Mouse (Mus musculus) stomach, embryonic 14.5 days (tissue): ENCODE results near the gene Brap. TPM values are rescaled to one million over a fixed set of nuclear protein-coding genes. Genes with fewer than 3 reads are reported as not detected.
A peak's percentile ranks its signal among the peaks of the same experiment; 100 is the strongest.

Experiments
- ATAC-seq: fragments of 200-750 bp; cut with Nextera tagmentation; 2 replicates; pipeline ENCODE4 v1.8.0; 2017; ENCODE audit warnings: low read depth, moderate TSS enrichment; ENCODE audit not compliant: insufficient number of reproducible peaks, insufficient read depth, low FRiP score
- H3K27ac ChIP-seq: fragments of 300-500 bp; sonication (generic); 2 replicates; pipeline ENCODE4 v1.5.1; 2014; ENCODE audit warnings: mild to moderate bottlenecking, low read length, moderate library complexity, mixed read lengths
- H3K27me3 ChIP-seq: fragments of 300-500 bp; sonication (generic); 2 replicates; pipeline ENCODE4 v1.6.1; 2014; ENCODE audit warnings: low read length, control low read depth, mixed read lengths; ENCODE audit not compliant: control insufficient read depth, insufficient read depth
- H3K36me3 ChIP-seq: fragments of 300-500 bp; sonication (generic); 2 replicates; pipeline ENCODE4 v1.6.1; 2014; ENCODE audit warnings: mild to moderate bottlenecking, control low read depth, low read length, moderate library complexity, mixed read lengths; ENCODE audit not compliant: control insufficient read depth, insufficient read depth
- H3K4me1 ChIP-seq: fragments of 300-500 bp; sonication (generic); 2 replicates; pipeline ENCODE4 v1.6.1; 2014; ENCODE audit warnings: low read length, control low read depth, mixed read lengths; ENCODE audit not compliant: control insufficient read depth, insufficient read depth
- H3K4me2 ChIP-seq: fragments of 300-500 bp; sonication (generic); replicated peaks from 2 replicates; pipeline ENCODE4 v1.6.1; 2014; ENCODE audit warnings: low read depth, low read length, control low read depth
- H3K4me3 ChIP-seq: fragments of 300-500 bp; sonication (generic); 2 replicates; pipeline ENCODE4 v1.5.1; 2014; ENCODE audit warnings: low read depth, low read length, control low read depth
- H3K9ac ChIP-seq: fragments of 300-500 bp; sonication (generic); replicated peaks from 2 replicates; pipeline ENCODE4 v1.6.1; 2014; ENCODE audit warnings: low read depth, mild to moderate bottlenecking, control low read depth, low read length, moderate library complexity, mixed read lengths
- H3K9me3 ChIP-seq: fragments of 300-500 bp; sonication (generic); 2 replicates; pipeline ENCODE4 v1.6.1; 2016; ENCODE audit warnings: low read depth, low read length, control low read depth; ENCODE audit not compliant: control insufficient read depth
- WGBS: fragments of 180-500 bp; shearing (Covaris S2); extraction: QIAGEN DNeasy Blood & Tissue Kit; methylation state at CpG from one replicate; pipeline ENCODE4 v1.1.7; 2014; 5-methylcytosine and 5-hydroxymethylcytosine counted together
- polyA plus RNA-seq: library from polyadenylated mRNA; unstranded; fragments of >200 nt; fragmentation: Nextera tagmentation; extraction: Ambion mirVana; gene quantifications from 2 replicates; pipeline ENCODE4 v1.2.1, GENCODE M21; 2014

Gene Brap
- polyA plus RNA-seq, 1 experiment from 2014 or later: 30.8 TPM

DNA sequence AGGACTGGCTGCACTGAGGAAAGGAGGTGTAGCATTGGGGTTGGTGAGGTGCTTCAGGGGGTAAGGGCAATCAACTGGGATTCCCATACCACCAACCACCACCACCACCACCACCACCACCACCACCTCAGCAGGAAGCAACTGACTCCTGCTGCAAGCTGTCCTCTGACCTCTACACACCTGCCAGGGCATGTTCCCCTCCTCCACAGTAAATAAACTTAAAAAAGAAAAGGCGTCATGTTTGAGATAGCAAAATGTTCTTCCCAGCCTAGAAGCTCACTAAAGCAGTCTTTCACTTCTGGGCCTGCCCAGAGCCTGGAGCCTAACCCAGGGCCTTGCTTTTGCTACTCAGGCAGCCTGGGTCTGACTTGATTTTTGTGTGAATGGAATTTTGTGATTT, 54.0 kb downstream of the Brap start:
- Histone ChIP-seq H3K27ac (no peak overlapping the region; the same call in 1 of the 2 replicates), H3K36me3 (no peaks in the 10 kb centered on the region), H3K27me3 (no peaks in the 10 kb centered on the region), H3K9ac (no peak overlapping the region), H3K4me2 (peak overlapping the region; percentile 80; the same call in 1 of the 2 replicates), H3K9me3 (no peaks in the 10 kb centered on the region), H3K4me1 (peaks cover 32% of the 10 kb centered on the region), H3K4me3 (no peak overlapping the region)
- 41% methylated on average over 1 of the region's 1 CpGs for WGBS
- no peak for ATAC-seq

DNA sequence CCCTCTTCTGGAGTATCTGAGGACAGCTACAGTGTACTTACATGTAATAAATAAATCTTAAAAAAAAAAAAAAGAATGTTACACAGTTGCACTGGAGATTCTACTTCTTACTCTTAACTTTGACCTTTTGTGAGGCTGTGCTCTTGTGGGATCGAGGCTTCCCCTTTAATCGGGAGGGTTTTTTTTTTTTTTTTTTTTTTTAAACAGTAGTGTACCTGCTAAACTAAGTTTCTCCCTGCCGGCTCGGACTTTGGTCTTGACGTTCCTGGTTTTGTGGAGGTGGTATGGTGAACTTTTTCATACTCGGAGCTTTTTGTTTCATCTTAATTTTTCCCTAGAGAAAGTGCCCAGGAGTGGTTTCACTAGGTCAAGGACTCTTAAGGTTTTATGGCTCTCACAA, 54.6 kb downstream of the Brap start:
- Histone ChIP-seq H3K4me2 (no peak overlapping the region; the same call in 1 of the 2 replicates), H3K36me3 (no peaks in the 10 kb centered on the region), H3K27ac (no peak overlapping the region), H3K9ac (no peak overlapping the region), H3K4me1 (peaks cover 36% of the 10 kb centered on the region), H3K27me3 (no peaks in the 10 kb centered on the region), H3K9me3 (no peaks in the 10 kb centered on the region), H3K4me3 (no peak overlapping the region)
- 73% methylated on average over 6 of the region's 6 CpGs for WGBS
- ATAC-seq: no peak

DNA sequence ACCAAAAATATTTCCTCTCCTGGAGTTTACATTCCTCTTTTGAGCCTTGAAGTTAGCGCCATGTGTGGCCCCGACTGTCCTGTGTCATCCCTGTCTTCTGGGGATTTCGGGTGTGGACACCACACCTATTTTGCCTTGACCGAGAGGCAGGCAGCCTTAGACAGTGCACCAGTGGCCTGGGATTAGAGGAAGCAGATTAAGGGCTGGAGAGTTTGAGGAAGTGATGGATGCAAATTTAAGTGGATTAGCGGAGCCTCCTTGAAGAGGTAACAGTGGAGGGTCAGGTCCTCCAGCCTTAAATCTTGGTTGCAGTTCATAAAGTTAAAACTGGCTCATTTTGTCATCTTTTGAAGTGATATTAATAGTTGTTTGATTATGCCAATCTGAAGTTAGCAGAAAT, 58.1 kb downstream of the Brap start:
- no peak overlapping the region for H3K27ac ChIP-seq
- H3K4me2 ChIP-seq: no peak overlapping the region
- H3K36me3 ChIP-seq: peaks cover 5% of the 10 kb centered on the region; the same call in 1 of the 2 replicates
- H3K27me3 ChIP-seq: no peaks in the 10 kb centered on the region
- peaks cover 31% of the 10 kb centered on the region for H3K4me1 ChIP-seq
- H3K4me3 ChIP-seq: no peak overlapping the region
- WGBS: 69% methylated on average over 5 of the region's 5 CpGs
- ATAC-seq: no peak
- no peaks in the 10 kb centered on the region for H3K9me3 ChIP-seq
- H3K9ac ChIP-seq: no peak overlapping the region

- Histone ChIP-seq H3K9ac (no peak overlapping the region), H3K9me3 (no peaks in the 10 kb centered on the region), H3K27ac (no peak overlapping the region), H3K27me3 (no peaks in the 10 kb centered on the region), H3K4me3 (no peak overlapping the region), H3K4me1 (peaks cover 14% of the 10 kb centered on the region), H3K4me2 (no peak overlapping the region), H3K36me3 (peaks cover 5% of the 10 kb centered on the region; the same call in 1 of the 2 replicates)
- no peak for ATAC-seq
- 94% methylated on average over 5 of the region's 5 CpGs for WGBS
These were observed 60.7 kb downstream of the Brap start for GRCm38 (mm10) chr5:121720888-121721585.

DNA sequence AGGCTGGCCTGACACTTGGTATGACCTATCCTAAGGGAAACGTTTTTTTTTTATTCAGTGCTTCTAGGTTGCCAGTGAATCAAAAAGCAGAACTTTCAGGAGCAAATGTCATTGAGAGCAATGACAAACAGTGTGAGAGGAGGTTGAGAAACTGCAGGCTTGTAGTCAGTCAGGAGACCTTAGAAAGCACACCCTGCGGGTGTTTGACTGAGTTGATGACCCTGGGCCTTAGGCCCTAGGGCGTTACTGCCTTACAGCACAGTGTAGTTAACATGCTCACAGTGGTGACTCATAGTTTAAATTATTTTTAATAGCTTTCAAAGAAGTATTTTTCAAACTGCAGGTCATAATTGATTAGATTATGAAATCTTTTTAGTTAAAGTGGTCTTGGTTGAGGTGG, 61.5 kb downstream of the Brap start:
- 55% methylated on average over 3 of the region's 3 CpGs for WGBS
- Histone ChIP-seq H3K27ac (no peak overlapping the region), H3K4me2 (no peak overlapping the region), H3K4me3 (no peak overlapping the region), H3K9ac (no peak overlapping the region), H3K9me3 (no peaks in the 10 kb centered on the region), H3K4me1 (peaks cover 8% of the 10 kb centered on the region; the same call in 1 of the 2 replicates), H3K27me3 (no peaks in the 10 kb centered on the region), H3K36me3 (peaks cover 5% of the 10 kb centered on the region; the same call in 1 of the 2 replicates)
- no peak for ATAC-seq

- WGBS: 88% methylated on average over 1 of the region's 1 CpGs
- H3K27ac ChIP-seq: no peak overlapping the region
- no peak overlapping the region for H3K4me2 ChIP-seq
- peaks cover 1% of the 10 kb centered on the region; the same call in 1 of the 2 replicates for H3K4me1 ChIP-seq
- H3K9ac ChIP-seq: no peak overlapping the region
- peaks cover 5% of the 10 kb centered on the region for H3K36me3 ChIP-seq
- H3K9me3 ChIP-seq: no peaks in the 10 kb centered on the region
- no peaks in the 10 kb centered on the region for H3K27me3 ChIP-seq
- H3K4me3 ChIP-seq: no peak overlapping the region
- no peak for ATAC-seq
These were observed 64.3 kb downstream of the Brap start for GRCm38 (mm10) chr5:121724678-121725077.

DNA sequence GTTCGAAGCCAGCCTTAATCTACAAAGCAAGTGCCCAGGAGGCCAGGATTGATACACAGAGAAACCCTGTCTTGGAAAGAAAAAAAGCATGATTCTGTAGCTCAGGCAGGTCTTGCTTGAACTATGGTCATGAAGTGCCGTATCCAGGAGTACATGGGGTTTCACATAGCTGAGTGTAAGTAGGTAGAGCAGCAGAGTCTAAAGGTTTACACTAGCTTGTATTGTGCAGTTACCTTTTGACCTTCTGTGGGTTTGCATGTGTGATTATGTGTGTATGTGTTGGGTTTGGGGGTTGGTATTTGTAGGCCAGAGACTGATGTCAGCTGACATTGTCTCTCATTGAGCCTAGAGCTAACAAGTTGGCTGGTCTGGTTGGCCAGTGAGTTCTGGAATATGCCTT, 69.7 kb downstream of the Brap start:
- H3K27ac ChIP-seq: no peak overlapping the region
- 91% methylated on average over 2 of the region's 2 CpGs for WGBS
- H3K36me3 ChIP-seq: no peaks in the 10 kb centered on the region; the same call in 1 of the 2 replicates

GRCm38 (mm10) chr5:121736641-121737040, 76.3 kb downstream of the Brap start:
- Histone ChIP-seq H3K36me3 (no peaks in the 10 kb centered on the region; the same call in 1 of the 2 replicates), H3K4me2 (no peak overlapping the region), H3K9me3 (no peaks in the 10 kb centered on the region), H3K27ac (no peak overlapping the region), H3K9ac (no peak overlapping the region), H3K27me3 (no peaks in the 10 kb centered on the region), H3K4me3 (no peak overlapping the region), H3K4me1 (peaks cover 3% of the 10 kb centered on the region; the same call in 1 of the 2 replicates)
- ATAC-seq: no peak
- WGBS: 78% methylated on average over 3 of the region's 3 CpGs

More for the DNA sequence above, 69.7 kb downstream of the Brap start:
- no peak overlapping the region for H3K4me3 ChIP-seq
- no peak overlapping the region for H3K4me2 ChIP-seq
- no peaks in the 10 kb centered on the region for H3K9me3 ChIP-seq
- no peaks in the 10 kb centered on the region for H3K4me1 ChIP-seq
- no peaks in the 10 kb centered on the region for H3K27me3 ChIP-seq
- no peak for ATAC-seq
- H3K9ac ChIP-seq: no peak overlapping the region
